Mouse (Mus musculus) neural tube, embryonic 15.5 days (tissue): ENCODE data around the gene Mgme1. TPM values are rescaled to one million over a fixed set of nuclear protein-coding genes. Genes with fewer than 3 reads are reported as not detected.

Experiments
- ATAC-seq: fragments of 200-750 bp; cut with Nextera tagmentation; 2 replicates; pipeline ENCODE4 v1.8.0; 2017; ENCODE audit warnings: mild to moderate bottlenecking, moderate TSS enrichment, moderate library complexity; ENCODE audit not compliant: low FRiP score
- H3K27ac ChIP-seq: fragments of 300-500 bp; sonication (generic); replicated peaks from 2 replicates; pipeline ENCODE4 v1.5.1; 2015; ENCODE audit warnings: mild to moderate bottlenecking, inconsistent platforms
- H3K27me3 ChIP-seq: fragments of 300-500 bp; sonication (generic); replicated peaks from 2 replicates; pipeline ENCODE4 v1.6.1; 2015; ENCODE audit warnings: inconsistent platforms
- H3K36me3 ChIP-seq: fragments of 300-500 bp; sonication (generic); 2 replicates; pipeline ENCODE4 v1.6.1; 2015; ENCODE audit warnings: inconsistent platforms
- H3K4me1 ChIP-seq: fragments of 300-500 bp; sonication (generic); 2 replicates; pipeline ENCODE4 v1.6.1; 2015; ENCODE audit warnings: inconsistent platforms
- H3K4me2 ChIP-seq: fragments of 300-500 bp; sonication (generic); 2 replicates; pipeline ENCODE4 v1.6.1; 2015; ENCODE audit warnings: inconsistent platforms, mild to moderate bottlenecking, moderate library complexity
- H3K4me3 ChIP-seq: fragments of 300-500 bp; sonication (generic); replicated peaks from 2 replicates; pipeline ENCODE4 v1.5.1; 2015; ENCODE audit warnings: mild to moderate bottlenecking, inconsistent platforms
- H3K9ac ChIP-seq: fragments of 300-500 bp; sonication (generic); replicated peaks from 2 replicates; pipeline ENCODE4 v1.6.1; 2015; ENCODE audit warnings: mild to moderate bottlenecking, inconsistent platforms
- H3K9me3 ChIP-seq: fragments of 300-500 bp; sonication (generic); replicated peaks from 2 replicates; pipeline ENCODE4 v1.6.1; 2016; ENCODE audit warnings: inconsistent platforms
- WGBS: fragments of 180-500 bp; shearing (Covaris S2); methylation state at CpG from one replicate; pipeline ENCODE4 v1.1.7; 2015; ENCODE audit warnings: mixed read lengths; 5-methylcytosine and 5-hydroxymethylcytosine counted together
- polyA plus RNA-seq: library from polyadenylated mRNA; unstranded; fragments of >200 nt; fragmentation: Nextera tagmentation; extraction: Ambion mirVana; gene quantifications from 2 replicates; pipeline ENCODE4 v1.2.1, GENCODE M21; 2015

Mgme1 gene
- polyA plus RNA-seq, 1 experiment from 2014 or later = 13.3 TPM

DNA sequence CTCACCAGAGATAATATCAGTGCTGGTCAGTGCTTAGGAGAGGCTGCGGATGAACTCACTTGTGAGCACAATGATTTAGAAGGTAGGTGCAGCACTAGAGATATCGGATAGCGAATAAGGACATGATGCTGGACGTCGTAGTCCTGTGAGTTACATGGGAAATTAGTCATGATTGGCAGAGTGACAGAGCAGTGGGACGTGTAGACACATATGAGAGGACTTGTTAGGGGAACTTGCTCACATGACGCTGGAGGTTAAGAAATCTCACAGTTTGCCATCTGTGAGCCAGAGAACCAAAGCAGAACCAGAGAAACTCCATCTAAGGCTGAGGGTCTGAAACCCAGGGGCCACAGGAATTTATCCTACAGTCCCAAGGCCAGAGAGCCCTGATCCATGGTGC, 19.9 kb downstream of the Mgme1 start:
- no peak overlapping the region for H3K9ac ChIP-seq
- H3K36me3 ChIP-seq = no peaks in the 10 kb centered on the region
- WGBS = 90% methylated on average over 7 of the region's 7 CpGs
- no peak overlapping the region for H3K27ac ChIP-seq
- no peaks in the 10 kb centered on the region for H3K27me3 ChIP-seq
- no peak for ATAC-seq
- no peak overlapping the region for H3K4me3 ChIP-seq
- H3K4me2 ChIP-seq = no peak overlapping the region
- H3K4me1 ChIP-seq = no peaks in the 10 kb centered on the region
- no peaks in the 10 kb centered on the region for H3K9me3 ChIP-seq

- no peak overlapping the region for H3K4me3 ChIP-seq
- no peaks in the 10 kb centered on the region for H3K4me1 ChIP-seq
- no peaks in the 10 kb centered on the region for H3K9me3 ChIP-seq
- H3K4me2 ChIP-seq = no peak overlapping the region
- H3K36me3 ChIP-seq = no peaks in the 10 kb centered on the region
- WGBS = 84% methylated on average over 11 of the region's 11 CpGs
- no peaks in the 10 kb centered on the region for H3K27me3 ChIP-seq
- H3K9ac ChIP-seq = no peak overlapping the region
- H3K27ac ChIP-seq = no peak overlapping the region
- no peak for ATAC-seq
Measured at GRCm38 (mm10) chr2:144291600-144292305, 21.3 kb downstream of the Mgme1 start.

- WGBS = 65% methylated on average over 9 of the region's 9 CpGs
- H3K4me1 ChIP-seq = no peaks in the 10 kb centered on the region
- no peak overlapping the region for H3K4me3 ChIP-seq
- H3K9me3 ChIP-seq = no peaks in the 10 kb centered on the region
- no peak for ATAC-seq
- no peak overlapping the region for H3K27ac ChIP-seq
- H3K27me3 ChIP-seq = no peaks in the 10 kb centered on the region
- H3K4me2 ChIP-seq = no peak overlapping the region
- no peak overlapping the region for H3K9ac ChIP-seq
- no peaks in the 10 kb centered on the region for H3K36me3 ChIP-seq
Measured at GRCm38 (mm10) chr2:144295145-144295735, 24.8 kb downstream of the Mgme1 start.

DNA sequence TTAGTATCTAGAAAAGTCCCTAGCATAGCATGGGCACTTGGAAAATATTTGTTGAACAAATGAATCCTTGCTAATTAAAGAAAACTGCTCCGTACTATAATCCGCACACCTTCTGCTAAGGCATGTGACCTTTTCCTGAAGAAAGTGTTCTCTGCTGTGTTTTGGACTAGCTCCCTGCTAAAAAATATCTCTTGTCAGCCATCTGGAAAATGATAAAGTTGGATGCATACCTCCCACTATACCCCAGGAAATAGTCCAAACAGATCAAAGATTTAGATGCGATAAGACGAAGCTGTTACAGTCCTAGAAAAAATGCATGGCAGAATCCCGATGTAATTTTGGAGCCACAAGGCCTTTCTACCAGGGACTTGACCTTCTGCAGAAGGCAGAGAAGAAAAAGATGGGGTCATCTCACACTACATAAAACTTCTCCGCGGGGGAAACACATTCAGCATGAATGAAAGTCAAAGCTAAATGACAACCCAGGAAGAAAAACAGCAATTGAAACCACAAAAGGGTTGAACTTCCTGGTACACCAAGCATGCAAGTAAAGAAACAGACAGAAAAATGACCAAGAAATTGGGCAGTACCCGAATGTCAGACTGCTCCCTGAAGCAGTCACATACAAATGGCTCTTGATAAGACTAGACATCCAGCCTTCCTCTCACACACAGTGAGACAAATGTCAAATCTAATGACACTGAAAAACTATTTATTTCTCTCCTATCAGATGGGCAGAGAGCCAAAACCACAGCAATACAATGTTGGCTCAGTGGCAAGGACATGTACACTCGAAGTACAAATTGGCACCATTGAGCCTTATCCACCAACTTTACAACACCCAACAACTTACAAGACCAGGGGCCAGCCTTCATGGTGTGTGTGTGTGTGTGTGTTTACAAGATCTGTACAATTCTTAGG, 29.5 kb downstream of the Mgme1 start:
- H3K9ac ChIP-seq = no peak overlapping the region
- H3K27ac ChIP-seq = no peak overlapping the region
- no peaks in the 10 kb centered on the region for H3K36me3 ChIP-seq
- no peaks in the 10 kb centered on the region for H3K4me1 ChIP-seq
- WGBS = 74% methylated on average over 9 of the region's 9 CpGs
- H3K4me3 ChIP-seq = no peak overlapping the region
- ATAC-seq = no peak
- H3K27me3 ChIP-seq = no peaks in the 10 kb centered on the region
- H3K4me2 ChIP-seq = no peak overlapping the region
- H3K9me3 ChIP-seq = no peaks in the 10 kb centered on the region

DNA sequence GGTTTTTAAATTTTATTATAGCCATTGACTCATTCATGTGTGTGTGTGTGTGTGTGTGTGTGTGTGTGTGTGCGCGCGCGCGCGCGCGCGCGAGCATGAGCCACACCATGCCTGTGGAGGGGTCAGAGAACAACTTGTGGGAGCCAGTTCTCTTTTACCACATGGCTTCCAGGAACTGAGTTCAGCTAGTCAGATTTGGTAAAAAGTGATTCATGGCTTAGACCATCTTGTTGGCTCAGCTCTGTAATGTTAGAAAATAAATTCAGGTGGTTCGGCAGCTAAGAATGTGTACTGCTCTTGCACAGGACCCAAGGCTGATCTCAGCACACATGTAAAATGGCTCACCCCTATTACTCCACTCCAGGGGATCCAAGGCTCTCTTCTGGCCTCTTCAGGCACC, 30.6 kb downstream of the Mgme1 start:
- H3K4me3 ChIP-seq = no peak overlapping the region
- no peaks in the 10 kb centered on the region for H3K4me1 ChIP-seq
- H3K9ac ChIP-seq = no peak overlapping the region
- WGBS = 95% methylated on average over 11 of the region's 11 CpGs
- H3K4me2 ChIP-seq = no peak overlapping the region
- H3K9me3 ChIP-seq = no peaks in the 10 kb centered on the region
- no peak overlapping the region for H3K27ac ChIP-seq
- ATAC-seq = no peak
- no peaks in the 10 kb centered on the region for H3K36me3 ChIP-seq
- no peaks in the 10 kb centered on the region for H3K27me3 ChIP-seq

GRCm38 (mm10) chr2:144305721-144306294, 35.3 kb downstream of the Mgme1 start:
- 68% methylated on average over 18 of the region's 18 CpGs for WGBS

DNA sequence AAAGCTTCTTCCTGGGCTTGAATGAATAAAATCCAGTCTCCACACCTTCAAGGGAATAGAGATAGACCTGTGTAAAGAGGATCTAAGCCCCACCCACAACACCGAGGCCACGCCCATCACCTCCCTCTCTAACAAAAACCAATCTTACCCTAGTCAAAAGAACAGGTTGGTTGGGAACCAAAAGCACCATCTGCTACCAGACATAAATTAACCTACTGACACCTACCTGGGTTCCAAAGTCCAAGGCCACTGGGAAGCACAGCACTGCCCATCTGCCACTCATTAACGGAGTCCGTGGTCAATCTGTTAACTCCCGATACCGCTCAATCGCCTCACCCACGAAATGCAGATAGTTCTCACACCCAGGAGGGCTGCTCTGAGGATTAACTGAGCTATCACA, 38.1 kb downstream of the Mgme1 start:
- WGBS = 57% methylated on average over 8 of the region's 8 CpGs
- no peak for ATAC-seq

More at GRCm38 (mm10) chr2:144305721-144306294, 35.3 kb downstream of the Mgme1 start:
- Histone ChIP-seq H3K4me1 (no peaks in the 10 kb centered on the region), H3K9ac (no peak overlapping the region), H3K36me3 (no peaks in the 10 kb centered on the region), H3K4me2 (no peak overlapping the region), H3K9me3 (no peaks in the 10 kb centered on the region), H3K27ac (no peak overlapping the region), H3K4me3 (no peak overlapping the region), H3K27me3 (no peaks in the 10 kb centered on the region)
- no peak for ATAC-seq

GRCm38 (mm10) chr2:144310273-144310672, 39.8 kb downstream of the Mgme1 start:
- Histone ChIP-seq H3K4me1 (no peaks in the 10 kb centered on the region), H3K36me3 (no peaks in the 10 kb centered on the region), H3K9ac (no peak overlapping the region), H3K27ac (no peak overlapping the region), H3K9me3 (no peaks in the 10 kb centered on the region), H3K27me3 (no peaks in the 10 kb centered on the region), H3K4me3 (no peak overlapping the region), H3K4me2 (no peak overlapping the region)
- 55% methylated on average over 5 of the region's 5 CpGs for WGBS
- no peak for ATAC-seq

More for the DNA sequence above, 38.1 kb downstream of the Mgme1 start:
- Histone ChIP-seq H3K4me2 (no peak overlapping the region), H3K9ac (no peak overlapping the region), H3K4me1 (no peaks in the 10 kb centered on the region), H3K9me3 (no peaks in the 10 kb centered on the region), H3K4me3 (no peak overlapping the region), H3K36me3 (no peaks in the 10 kb centered on the region), H3K27ac (no peak overlapping the region), H3K27me3 (no peaks in the 10 kb centered on the region)

DNA sequence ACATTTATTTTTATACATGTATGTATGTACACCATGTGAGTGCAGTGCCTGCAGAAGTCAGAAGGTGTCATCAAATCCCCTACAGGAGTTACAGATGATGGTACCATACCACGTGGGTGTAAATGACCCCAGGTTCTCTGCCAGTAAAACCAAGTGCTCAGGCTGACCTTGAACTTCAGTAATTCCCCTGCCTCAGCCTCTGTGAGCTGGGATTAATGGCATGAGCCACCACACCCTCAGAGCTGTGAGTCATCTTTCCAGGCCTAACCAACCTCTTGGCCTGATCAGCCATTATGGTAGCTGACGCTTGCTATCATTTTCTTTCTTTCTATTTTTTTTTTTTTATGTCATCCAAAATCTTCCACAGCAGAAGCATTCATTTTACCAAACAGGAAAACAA, 40.9 kb downstream of the Mgme1 start:
- no peaks in the 10 kb centered on the region for H3K36me3 ChIP-seq
- no peak overlapping the region for H3K4me2 ChIP-seq
- no peak overlapping the region for H3K27ac ChIP-seq
- no peaks in the 10 kb centered on the region for H3K9me3 ChIP-seq
- no peak overlapping the region for H3K9ac ChIP-seq
- no peaks in the 10 kb centered on the region for H3K4me1 ChIP-seq
- no peak overlapping the region for H3K4me3 ChIP-seq
- ATAC-seq = no peak
- no peaks in the 10 kb centered on the region for H3K27me3 ChIP-seq
- 93% methylated on average over 2 of the region's 2 CpGs for WGBS

DNA sequence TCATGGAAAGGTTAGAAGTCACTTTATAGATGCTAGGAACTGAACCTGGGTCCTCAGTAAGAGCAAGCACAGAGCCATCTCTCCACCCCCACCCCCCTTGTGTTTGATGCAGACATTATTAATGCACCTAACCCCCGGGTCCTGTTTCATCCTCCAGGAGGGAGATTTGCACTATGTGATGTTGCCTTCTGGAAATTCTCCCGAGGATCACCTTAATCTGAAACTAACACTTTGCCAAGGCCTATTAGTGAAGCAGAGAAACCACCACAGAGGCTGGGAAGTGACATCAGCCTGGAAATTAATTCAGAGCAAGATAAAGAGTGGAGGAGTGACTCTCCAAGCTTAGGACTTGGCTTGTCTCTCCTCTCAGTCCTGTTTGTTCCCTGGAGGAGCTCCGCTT, 53.8 kb downstream of the Mgme1 start:
- 69% methylated on average over 3 of the region's 3 CpGs for WGBS
- Histone ChIP-seq H3K4me3 (no peak overlapping the region), H3K4me2 (no peak overlapping the region), H3K9ac (no peak overlapping the region), H3K4me1 (no peaks in the 10 kb centered on the region), H3K27ac (no peak overlapping the region), H3K9me3 (no peaks in the 10 kb centered on the region), H3K36me3 (no peaks in the 10 kb centered on the region), H3K27me3 (peaks cover 17% of the 10 kb centered on the region)
- no peak for ATAC-seq

- no peak overlapping the region for H3K9ac ChIP-seq
- H3K4me3 ChIP-seq = no peak overlapping the region
- no peak for ATAC-seq
- H3K4me2 ChIP-seq = peak overlapping the region; percentile 96; the same call in 1 of the 2 replicates
- 3% methylated on average over 10 of the region's 10 CpGs for WGBS
- no peaks in the 10 kb centered on the region for H3K36me3 ChIP-seq
- peaks cover 37% of the 10 kb centered on the region for H3K4me1 ChIP-seq
- H3K27me3 ChIP-seq = peaks cover 67% of the 10 kb centered on the region
- no peaks in the 10 kb centered on the region for H3K9me3 ChIP-seq
- no peak overlapping the region for H3K27ac ChIP-seq
Measured at GRCm38 (mm10) chr2:144329451-144329850, 59.0 kb downstream of the Mgme1 start.
